Mouse (Mus musculus): ENCODE results near the gene Ndufb10. TPM values are rescaled to one million over a fixed set of nuclear protein-coding genes. Genes with fewer than 3 reads are reported as not detected.

Ndufb10 gene
- polyA plus RNA-seq, 1 experiment from 2014 or later: 174 TPM

DNA sequence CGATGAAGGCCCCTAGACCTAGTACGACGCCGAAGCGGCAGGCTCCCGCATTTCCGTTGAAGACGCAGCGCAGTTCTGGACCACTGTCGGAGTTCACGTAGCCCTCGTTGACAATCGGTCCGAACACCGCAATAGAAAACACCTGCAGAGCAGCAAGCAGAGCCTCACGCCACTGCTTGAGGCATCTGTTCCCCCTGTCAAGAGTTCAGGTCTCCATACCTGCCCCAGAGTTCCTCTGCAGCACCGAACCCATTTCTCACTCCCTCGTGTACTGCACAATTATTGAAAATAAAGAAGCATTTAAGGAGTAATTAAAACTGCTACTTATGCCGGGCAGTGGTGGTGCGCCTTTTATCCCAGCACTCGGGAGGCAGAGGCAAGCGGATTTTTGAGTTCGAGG, 36.7 kb downstream of the Ndufb10 start:
- 16% methylated on average over 23 of the region's 23 CpGs for WGBS (ENCODE audit: insufficient replicate concordance)
- no peak for ATAC-seq (ENCODE audit: low read depth)

DNA sequence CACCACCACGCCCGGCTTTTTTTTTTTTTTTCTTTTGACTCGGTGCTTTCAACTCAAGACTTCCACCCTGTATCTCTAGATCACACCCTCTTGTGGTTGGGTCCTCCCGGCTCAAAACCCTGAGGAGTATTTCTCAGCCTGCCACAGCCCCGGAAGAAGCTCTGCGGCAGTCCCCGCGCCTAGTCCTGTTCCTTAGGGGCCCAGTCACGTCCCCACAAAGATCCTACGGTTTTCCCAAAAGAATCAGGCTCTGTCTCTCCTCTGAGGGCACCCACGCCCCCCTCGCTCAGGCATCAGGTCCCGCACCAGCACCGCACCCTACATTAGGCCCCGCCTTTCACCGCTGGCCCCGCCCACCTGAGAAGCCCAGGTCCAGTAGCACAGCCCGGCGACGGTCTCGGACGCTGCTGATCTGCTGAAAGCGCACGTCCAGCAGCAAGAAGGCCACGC, 37.1 kb downstream of the Ndufb10 start:
- Histone ChIP-seq H3K4me3 (ENCODE audit: low read depth, low read length) (peak overlapping the region; percentile 59), H3K36me3 (ENCODE audit: control insufficient read depth, insufficient read depth) (no peaks in the 10 kb centered on the region; the same call in 1 of the 2 replicates), H3K9me3 (replicated peaks; ENCODE audit: control insufficient read depth, low read length) (no peaks in the 10 kb centered on the region), H3K4me2 (ENCODE audit: low read depth, low read length) (peak overlapping the region; percentile 78), H3K4me1 (ENCODE audit: control insufficient read depth, low read depth, low read length) (peaks cover 19% of the 10 kb centered on the region), H3K9ac (ENCODE audit: low read depth, low read length) (peak overlapping the region; percentile 44; the same call in 1 of the 2 replicates), H3K27me3 (ENCODE audit: control insufficient read depth, insufficient read depth, low read depth, low read length) (peaks cover 48% of the 10 kb centered on the region), H3K27ac (ENCODE audit: low read length) (no peak overlapping the region)
- ATAC-seq (ENCODE audit: low read depth): peak; percentile 74
- under 1% methylated on average over 24 of the region's 25 CpGs for WGBS (ENCODE audit: insufficient replicate concordance)

More for the DNA sequence above, 36.7 kb downstream of the Ndufb10 start:
- Histone ChIP-seq H3K4me1 (ENCODE audit: control insufficient read depth, low read depth, low read length) (peaks cover 19% of the 10 kb centered on the region), H3K4me2 (ENCODE audit: low read depth, low read length) (peak overlapping the region; percentile 78), H3K27me3 (ENCODE audit: control insufficient read depth, insufficient read depth, low read depth, low read length) (peaks cover 49% of the 10 kb centered on the region), H3K9ac (ENCODE audit: low read depth, low read length) (no peak overlapping the region; the same call in 1 of the 2 replicates), H3K36me3 (ENCODE audit: control insufficient read depth, insufficient read depth) (no peaks in the 10 kb centered on the region; the same call in 1 of the 2 replicates), H3K27ac (ENCODE audit: low read length) (no peak overlapping the region), H3K4me3 (ENCODE audit: low read depth, low read length) (peak overlapping the region; percentile 59), H3K9me3 (replicated peaks; ENCODE audit: control insufficient read depth, low read length) (no peaks in the 10 kb centered on the region)

DNA sequence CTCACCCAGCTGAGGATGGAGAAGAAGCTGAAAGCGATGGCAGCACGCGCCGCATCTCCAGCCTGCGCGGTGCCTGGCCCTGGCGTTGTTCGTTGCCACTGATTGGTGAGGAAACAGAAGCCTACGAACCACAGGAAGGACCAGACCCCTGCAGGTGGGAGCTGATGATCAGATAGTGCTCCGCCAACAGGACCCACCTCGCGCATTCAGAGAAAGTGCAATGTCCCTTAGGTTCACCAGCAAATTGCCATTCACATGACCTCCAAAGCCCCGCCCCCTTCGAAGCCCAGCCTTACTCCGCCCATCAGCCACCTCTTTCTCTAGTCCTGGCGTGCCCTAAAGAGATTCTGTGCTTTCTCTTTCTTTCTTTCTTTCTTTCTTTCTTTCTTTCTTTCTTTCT, 37.8 kb downstream of the Ndufb10 start:
- WGBS (ENCODE audit: insufficient replicate concordance): 32% methylated on average over 16 of the region's 16 CpGs

DNA sequence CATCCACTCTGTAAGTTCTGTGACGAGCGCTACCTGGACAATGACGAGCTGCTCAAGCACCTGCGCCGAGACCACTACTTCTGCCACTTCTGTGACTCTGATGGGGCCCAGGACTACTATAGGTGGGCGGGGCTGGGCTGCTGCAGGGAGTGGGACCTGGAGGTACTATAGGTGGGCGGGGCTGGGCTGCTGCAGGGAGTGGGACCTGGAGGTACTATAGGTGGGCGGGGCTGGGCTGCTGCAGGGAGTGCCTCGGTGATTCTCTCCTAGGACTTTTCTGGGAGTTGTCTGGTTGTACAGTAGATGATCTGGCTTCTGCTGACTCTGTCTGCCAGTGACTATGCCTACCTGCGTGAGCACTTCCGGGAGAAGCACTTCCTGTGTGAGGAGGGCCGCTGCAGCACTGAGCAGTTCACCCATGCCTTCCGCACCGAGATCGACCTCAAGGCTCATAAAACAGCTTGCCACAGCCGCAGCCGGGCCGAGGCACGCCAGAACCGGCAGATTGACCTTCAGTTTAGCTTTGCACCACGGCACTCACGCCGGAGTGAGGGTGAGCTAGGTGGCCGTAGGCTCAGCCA, 46.7 kb downstream of the Ndufb10 start:
- Histone ChIP-seq H3K4me3 (ENCODE audit: low read depth, low read length) (no peak overlapping the region), H3K27me3 (ENCODE audit: control insufficient read depth, insufficient read depth, low read depth, low read length) (no peaks in the 10 kb centered on the region), H3K36me3 (ENCODE audit: control insufficient read depth, insufficient read depth) (peaks cover 20% of the 10 kb centered on the region), H3K4me2 (ENCODE audit: low read depth, low read length) (no peak overlapping the region), H3K9ac (ENCODE audit: low read depth, low read length) (no peak overlapping the region), H3K9me3 (replicated peaks; ENCODE audit: control insufficient read depth, low read length) (no peaks in the 10 kb centered on the region), H3K4me1 (ENCODE audit: control insufficient read depth, low read depth, low read length) (peaks cover 4% of the 10 kb centered on the region; the same call in 1 of the 2 replicates), H3K27ac (ENCODE audit: low read length) (no peak overlapping the region)
- ATAC-seq (ENCODE audit: low read depth): no peak
- 81% methylated on average over 24 of the region's 24 CpGs for WGBS (ENCODE audit: insufficient replicate concordance)

More for the DNA sequence above, 37.8 kb downstream of the Ndufb10 start:
- peak overlapping the region; percentile 50 for H3K4me2 ChIP-seq (ENCODE audit: low read depth, low read length)
- no peaks in the 10 kb centered on the region for H3K9me3 ChIP-seq (replicated peaks; ENCODE audit: control insufficient read depth, low read length)
- H3K36me3 ChIP-seq (ENCODE audit: control insufficient read depth, insufficient read depth): no peaks in the 10 kb centered on the region
- no peak overlapping the region for H3K27ac ChIP-seq (ENCODE audit: low read length)
- H3K4me3 ChIP-seq (ENCODE audit: low read depth, low read length): peak overlapping the region; percentile 20
- H3K9ac ChIP-seq (ENCODE audit: low read depth, low read length): no peak overlapping the region
- H3K27me3 ChIP-seq (ENCODE audit: control insufficient read depth, insufficient read depth, low read depth, low read length): peaks cover 45% of the 10 kb centered on the region
- H3K4me1 ChIP-seq (ENCODE audit: control insufficient read depth, low read depth, low read length): peaks cover 19% of the 10 kb centered on the region
- peak; percentile 50; the same call in 1 of the 2 replicates for ATAC-seq (ENCODE audit: low read depth)

GRCm38 (mm10) chr17:24676877-24677276, 47.4 kb downstream of the Ndufb10 start:
- no peak for ATAC-seq (ENCODE audit: low read depth)
- no peak overlapping the region for H3K27ac ChIP-seq (ENCODE audit: low read length)
- no peak overlapping the region for H3K4me2 ChIP-seq (ENCODE audit: low read depth, low read length)
- H3K4me3 ChIP-seq (ENCODE audit: low read depth, low read length): no peak overlapping the region
- peaks cover 9% of the 10 kb centered on the region for H3K4me1 ChIP-seq (ENCODE audit: control insufficient read depth, low read depth, low read length)
- H3K27me3 ChIP-seq (ENCODE audit: control insufficient read depth, insufficient read depth, low read depth, low read length): no peaks in the 10 kb centered on the region
- no peak overlapping the region for H3K9ac ChIP-seq (ENCODE audit: low read depth, low read length)
- H3K36me3 ChIP-seq (ENCODE audit: control insufficient read depth, insufficient read depth): peaks cover 20% of the 10 kb centered on the region
- WGBS (ENCODE audit: insufficient replicate concordance): 81% methylated on average over 5 of the region's 5 CpGs
- H3K9me3 ChIP-seq (replicated peaks; ENCODE audit: control insufficient read depth, low read length): no peaks in the 10 kb centered on the region

DNA sequence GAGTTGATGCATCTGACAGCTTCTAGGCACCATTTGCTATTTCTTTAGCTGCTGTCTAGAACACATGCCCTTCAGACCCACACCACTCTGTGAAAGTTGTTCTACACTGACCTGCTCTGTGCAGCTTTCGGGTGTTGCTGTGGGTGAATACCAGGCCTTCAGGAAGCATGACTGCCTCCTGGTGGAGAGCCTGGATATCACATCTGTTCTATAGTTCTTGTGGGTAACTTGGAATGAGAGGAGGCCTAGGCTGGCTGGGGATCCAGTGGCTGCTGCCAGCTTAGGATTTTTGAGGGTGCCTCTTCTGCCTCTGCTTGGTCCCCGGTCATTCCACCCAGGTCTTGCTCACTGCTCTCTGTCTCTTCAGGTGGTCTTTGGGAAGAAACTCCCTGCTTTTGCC, 48.1 kb downstream of the Ndufb10 start:
- Histone ChIP-seq H3K4me3 (ENCODE audit: low read depth, low read length) (no peak overlapping the region), H3K9me3 (replicated peaks; ENCODE audit: control insufficient read depth, low read length) (no peaks in the 10 kb centered on the region), H3K36me3 (ENCODE audit: control insufficient read depth, insufficient read depth) (peaks cover 20% of the 10 kb centered on the region), H3K9ac (ENCODE audit: low read depth, low read length) (no peak overlapping the region), H3K4me2 (ENCODE audit: low read depth, low read length) (no peak overlapping the region), H3K4me1 (ENCODE audit: control insufficient read depth, low read depth, low read length) (peaks cover 16% of the 10 kb centered on the region), H3K27me3 (ENCODE audit: control insufficient read depth, insufficient read depth, low read depth, low read length) (no peaks in the 10 kb centered on the region), H3K27ac (ENCODE audit: low read length) (no peak overlapping the region)
- 63% methylated on average over 2 of the region's 2 CpGs for WGBS (ENCODE audit: insufficient replicate concordance)
- no peak for ATAC-seq (ENCODE audit: low read depth)

DNA sequence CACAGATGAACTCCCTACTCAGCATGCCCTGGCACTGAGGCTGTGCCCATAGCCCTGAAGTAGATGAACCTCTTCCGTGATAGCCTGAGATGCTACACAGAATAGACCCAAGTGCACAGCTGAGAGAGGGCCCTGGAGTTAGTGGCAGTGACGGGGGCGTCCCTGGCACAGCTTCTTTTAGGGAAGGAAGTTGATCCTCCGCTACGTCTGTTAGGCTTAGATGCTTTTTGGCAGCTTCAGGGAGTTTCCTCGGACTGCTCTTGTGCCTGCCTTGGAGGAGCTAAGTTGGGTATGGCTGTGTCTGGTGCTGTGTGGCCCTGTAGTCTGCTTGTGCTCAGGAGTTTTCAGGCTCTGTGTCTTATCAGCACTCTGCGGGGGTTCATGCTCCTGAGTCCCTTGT, 50.0 kb downstream of the Ndufb10 start:
- WGBS (ENCODE audit: insufficient replicate concordance): 53% methylated on average over 7 of the region's 7 CpGs
- no peak overlapping the region for H3K9ac ChIP-seq (ENCODE audit: low read depth, low read length)
- H3K27ac ChIP-seq (ENCODE audit: low read length): no peak overlapping the region

DNA sequence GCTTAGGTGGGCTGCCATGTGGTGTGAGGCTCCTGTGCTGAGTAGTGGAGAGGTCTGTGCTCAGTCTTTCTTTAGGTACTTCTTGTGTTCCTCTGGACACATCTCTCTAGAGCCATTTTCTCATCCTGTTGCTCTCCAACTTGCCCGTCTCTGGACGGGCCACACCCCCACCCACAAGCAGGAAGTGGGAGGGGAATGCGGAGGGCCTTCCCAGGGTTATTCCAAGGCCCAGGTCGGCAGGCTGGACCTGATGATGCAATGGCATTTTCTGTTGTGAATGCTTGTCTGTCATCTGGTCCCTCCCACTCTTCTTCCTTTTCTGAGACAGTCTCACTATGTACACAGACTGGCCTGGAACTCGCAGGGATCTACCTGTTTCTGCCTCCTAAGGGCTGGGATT, 52.1 kb downstream of the Ndufb10 start:
- H3K27me3 ChIP-seq (ENCODE audit: control insufficient read depth, insufficient read depth, low read depth, low read length): no peaks in the 10 kb centered on the region
- H3K4me2 ChIP-seq (ENCODE audit: low read depth, low read length): peak overlapping the region; percentile 41
- H3K4me3 ChIP-seq (ENCODE audit: low read depth, low read length): no peak overlapping the region
- no peaks in the 10 kb centered on the region for H3K36me3 ChIP-seq (ENCODE audit: control insufficient read depth, insufficient read depth)
- H3K9ac ChIP-seq (ENCODE audit: low read depth, low read length): peak overlapping the region; percentile 31
- peak overlapping the region; percentile 2; the same call in 1 of the 2 replicates for H3K27ac ChIP-seq (ENCODE audit: low read length)
- 13% methylated on average over 5 of the region's 5 CpGs for WGBS (ENCODE audit: insufficient replicate concordance)
- H3K4me1 ChIP-seq (ENCODE audit: control insufficient read depth, low read depth, low read length): peaks cover 27% of the 10 kb centered on the region
- ATAC-seq (ENCODE audit: low read depth): peak; percentile 49
- H3K9me3 ChIP-seq (replicated peaks; ENCODE audit: control insufficient read depth, low read length): no peaks in the 10 kb centered on the region

More for the DNA sequence above, 50.0 kb downstream of the Ndufb10 start:
- no peak for ATAC-seq (ENCODE audit: low read depth)
- peaks cover 11% of the 10 kb centered on the region for H3K36me3 ChIP-seq (ENCODE audit: control insufficient read depth, insufficient read depth)
- H3K9me3 ChIP-seq (replicated peaks; ENCODE audit: control insufficient read depth, low read length): no peaks in the 10 kb centered on the region
- H3K4me1 ChIP-seq (ENCODE audit: control insufficient read depth, low read depth, low read length): peaks cover 24% of the 10 kb centered on the region
- no peaks in the 10 kb centered on the region for H3K27me3 ChIP-seq (ENCODE audit: control insufficient read depth, insufficient read depth, low read depth, low read length)
- H3K4me2 ChIP-seq (ENCODE audit: low read depth, low read length): no peak overlapping the region
- H3K4me3 ChIP-seq (ENCODE audit: low read depth, low read length): no peak overlapping the region

All from liver, embryonic 16.5 days (tissue).